Mouse (Mus musculus) ES-E14 (cell line): ENCODE data around the gene Afg1l.

Experiments used
- CHD2 ChIP-seq: IDR thresholded peaks from 2 replicates; pipeline ENCODE4 v1.6.1; 2014; ENCODE audit warnings: mild to moderate bottlenecking, low read depth, low read length, inconsistent platforms
- HCFC1 ChIP-seq: IDR thresholded peaks from 2 replicates; pipeline ENCODE4 v1.6.1; 2012; ENCODE audit warnings: low read length, inconsistent platforms, borderline replicate concordance; ENCODE audit not compliant: insufficient read depth
- ZC3H11A ChIP-seq: IDR thresholded peaks from 2 replicates; pipeline ENCODE4 v1.6.1; 2012; ENCODE audit warnings: low read depth, mild to moderate bottlenecking, inconsistent platforms, low read length, borderline replicate concordance
- ZNF384 ChIP-seq: IDR thresholded peaks from 2 replicates; pipeline ENCODE4 v1.6.1; 2012; ENCODE audit warnings: low read depth, low read length, inconsistent platforms

DNA sequence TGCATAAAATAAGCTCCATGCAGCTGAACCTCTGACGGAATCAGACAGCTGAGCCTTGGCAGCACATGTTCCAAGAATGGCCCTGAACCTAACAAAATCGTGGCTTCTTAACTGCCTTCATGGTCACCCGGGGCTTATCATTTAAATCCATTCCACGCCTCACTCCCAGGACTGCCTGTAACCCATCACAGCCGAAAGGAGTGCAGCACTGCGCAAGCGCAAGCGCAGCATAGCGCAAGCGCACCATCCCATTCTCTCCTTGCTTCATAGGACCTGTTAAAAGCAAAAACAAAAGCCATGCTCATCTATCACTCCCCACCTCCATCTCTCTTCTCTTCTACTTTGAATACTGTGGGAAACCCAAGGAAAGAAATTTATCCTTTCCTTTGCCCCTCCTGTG, 114.1 kb downstream of the Afg1l start:
- no peak for TF ChIP-seq ZNF384
- TF ChIP-seq ZC3H11A: no peak
- TF ChIP-seq HCFC1: no peak
- no peak for TF ChIP-seq CHD2
